Mouse (Mus musculus) small intestine, adult 10 weeks (tissue): Measurements from ENCODE around the gene Castor1. TPM values are rescaled to one million over a fixed set of nuclear protein-coding genes. Genes with fewer than 3 reads are reported as not detected.

ENCODE experiments used
- polyA plus RNA-seq: library from polyadenylated mRNA; stranded (reverse); fragments of 350-450 nt; fragmentation: Illumina TruSeq; extraction: RNeasy Lipid Tissue Mini Kit (QIAGEN cat#74804); gene quantifications from one replicate; pipeline ENCODE4 v1.2.3, GENCODE M21; 2014; ENCODE audit warnings: low replicate concordance

Castor1 gene
- not detected for polyA plus RNA-seq

DNA sequence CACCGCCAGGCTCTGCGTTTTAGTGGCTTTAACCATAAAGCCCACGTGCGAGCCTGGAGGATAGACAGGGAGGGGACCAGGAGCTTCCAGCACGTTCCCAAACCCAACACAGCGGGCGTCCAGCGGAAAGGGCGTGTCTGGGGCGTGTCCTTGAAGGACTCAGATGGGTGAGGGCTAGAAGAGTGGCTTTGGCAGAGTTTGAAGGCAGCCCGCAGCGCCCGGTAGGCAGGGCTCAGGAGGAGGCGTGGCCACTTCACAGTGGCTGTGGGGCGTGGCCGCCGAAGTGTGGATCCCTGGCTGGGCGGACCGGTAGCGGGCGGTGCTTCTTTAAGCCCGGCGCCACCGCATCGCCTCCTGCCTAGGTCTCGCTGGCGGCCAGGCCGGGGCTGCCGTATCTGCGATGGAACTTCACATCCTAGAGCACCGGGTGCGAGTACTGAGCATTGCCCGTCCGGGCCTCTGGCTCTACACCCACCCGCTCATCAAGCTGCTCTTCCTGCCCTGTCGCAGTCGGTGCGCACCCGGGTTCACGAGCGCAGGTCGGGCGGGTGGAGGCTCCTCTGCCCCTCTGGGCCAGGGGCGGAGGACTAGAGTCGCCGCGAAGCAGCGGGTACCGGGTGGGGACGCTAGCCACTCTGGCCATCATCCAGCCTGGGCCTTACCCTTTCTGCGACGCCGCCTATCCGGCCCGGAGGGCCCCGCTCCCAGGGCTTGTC, at the start of gene Castor1:
Castor1 (plus strand) TSS at position 312 of the 716 bp plus-strand sequence.

DNA sequence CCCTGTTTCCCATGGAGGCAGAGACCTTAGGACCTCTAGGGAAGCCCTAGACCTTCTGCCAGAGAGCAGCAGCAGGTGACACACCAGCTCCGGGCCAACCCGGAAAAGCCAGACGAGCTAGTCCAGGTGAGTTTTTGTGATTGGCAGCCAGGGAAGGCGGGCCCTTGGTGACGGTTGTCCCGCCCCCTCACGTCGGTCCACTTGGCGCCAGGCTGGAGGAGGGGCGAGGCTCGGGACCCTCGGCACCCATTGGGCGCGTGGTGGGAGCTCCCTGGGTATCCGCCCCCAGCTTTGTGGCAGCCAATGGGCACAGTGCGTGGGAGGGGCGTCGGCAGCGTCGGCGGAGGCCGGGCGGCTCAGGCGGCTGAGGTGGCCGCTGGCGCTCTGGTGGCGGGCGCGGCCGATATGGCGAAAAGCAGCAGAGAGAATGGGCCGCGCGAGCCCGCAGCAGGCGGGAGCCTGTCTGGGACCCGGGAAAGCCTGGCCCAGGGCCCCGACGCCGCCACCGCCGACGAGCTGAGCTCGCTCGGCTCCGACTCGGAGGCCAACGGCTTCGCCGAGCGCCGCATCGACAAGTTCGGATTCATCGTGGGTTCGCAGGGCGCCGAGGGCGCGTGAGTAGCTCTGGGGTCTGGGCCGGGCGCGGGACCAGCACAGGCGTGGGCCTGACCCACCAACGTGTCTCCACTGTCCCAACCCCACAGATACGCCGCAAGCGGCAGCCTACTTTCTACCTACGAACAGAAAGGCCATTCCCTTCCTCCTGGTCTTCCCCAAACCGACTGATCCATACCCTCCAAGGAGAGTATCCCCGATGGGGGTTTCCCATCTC, 31.3 kb upstream of the Castor1 start, which contains the start of gene Tbc1d10a:
Tbc1d10a (plus strand) TSS at position 304 of the 832 bp plus-strand sequence.

DNA sequence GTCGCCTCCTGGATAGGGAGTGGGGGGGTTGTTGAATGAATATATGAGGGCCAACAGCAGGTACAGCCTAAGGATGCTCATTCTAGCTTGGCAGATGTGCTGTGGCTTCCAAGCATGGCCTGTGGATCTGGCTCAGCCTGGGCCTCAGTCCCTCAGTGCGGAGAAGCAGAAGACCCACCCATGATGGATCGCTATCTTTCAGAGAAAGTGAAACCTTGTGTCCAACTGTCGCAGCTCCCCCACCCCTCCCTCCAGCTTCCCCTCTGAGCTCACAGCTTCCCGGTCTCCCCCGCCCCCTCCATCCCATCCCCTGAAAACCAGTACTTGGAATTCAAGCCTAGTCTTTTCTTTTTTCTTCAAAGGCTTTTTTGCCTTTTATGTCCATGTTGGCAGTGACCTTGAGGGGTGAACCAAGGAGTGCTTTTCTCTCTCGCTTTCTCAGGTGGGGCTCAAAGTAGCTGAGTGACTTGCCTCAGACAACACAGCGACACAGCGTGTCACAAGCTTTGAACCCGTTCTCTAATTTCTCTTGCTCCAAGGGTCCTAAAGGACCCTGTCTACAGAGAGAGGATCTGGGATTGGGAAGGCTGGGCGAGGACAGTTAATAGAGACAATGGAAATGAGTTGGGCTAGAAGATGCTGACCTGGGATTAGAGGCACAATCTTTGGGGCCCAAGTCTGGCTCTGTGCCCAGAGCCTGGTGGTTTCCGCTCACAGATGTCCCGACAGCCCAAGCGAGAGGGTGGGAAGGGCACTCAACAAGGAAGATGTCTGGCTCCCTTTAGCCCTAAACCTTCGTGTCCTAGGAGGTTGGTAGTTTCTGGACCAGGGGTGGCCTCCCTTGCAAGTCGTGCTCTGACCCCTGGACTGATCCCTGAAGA, 17.9 kb downstream of the Castor1 start, which contains the start of gene Osm:
Osm (plus strand) TSS at position 756 of the 881 bp plus-strand sequence.

DNA sequence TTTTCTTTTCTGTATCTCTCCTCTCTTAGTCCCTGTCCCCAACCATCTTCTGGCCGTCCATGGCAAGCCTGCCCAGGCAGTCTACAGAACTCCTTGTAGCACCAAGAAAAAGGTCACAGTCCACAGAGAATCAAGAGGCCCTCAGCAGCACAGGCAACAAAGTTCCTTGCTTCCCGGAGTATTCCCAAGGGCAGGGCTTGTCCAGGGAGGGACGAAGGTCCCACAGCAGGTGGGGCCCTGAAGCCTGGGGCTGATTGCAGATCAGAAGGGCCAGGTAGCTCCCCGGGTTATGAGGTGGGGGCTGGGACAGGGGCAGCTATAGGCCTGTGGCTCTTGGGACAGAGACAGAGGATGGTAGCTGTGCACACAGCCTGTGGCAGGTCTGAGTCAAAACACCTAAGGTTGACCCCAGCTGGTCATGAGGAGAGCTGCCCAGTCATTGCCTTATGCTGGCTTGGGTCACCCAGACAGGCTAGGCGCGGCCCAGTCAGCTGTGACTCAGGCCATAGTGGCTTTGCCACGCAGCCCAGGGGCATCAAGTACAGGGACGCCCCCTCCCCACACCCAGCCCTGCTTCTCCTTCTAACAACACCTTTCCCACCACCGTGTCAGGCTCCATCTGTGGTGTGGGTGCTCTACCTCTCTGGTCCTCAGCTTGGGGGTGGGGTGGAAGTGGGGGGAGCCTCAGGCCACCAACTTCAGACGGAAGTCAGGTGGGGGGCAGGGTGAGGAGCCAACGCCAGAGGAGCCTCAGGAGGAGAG, 39.0 kb downstream of the Castor1 start, which contains the start of gene Lif:
Lif (plus strand) TSS at position 712 of the 762 bp plus-strand sequence.

Other genes with a start within 250 kb of the Castor1 start
- gene 4930556J24Rik, start 241.4 kb upstream of the Castor1 start, polyA plus RNA-seq: not detected
- 0.89 TPM for gene Gal3st1, start 234.6 kb upstream of the Castor1 start, polyA plus RNA-seq
- not detected for gene Sec14l4, start 186.8 kb upstream of the Castor1 start, polyA plus RNA-seq
- not detected for gene Sec14l3, start 153.4 kb upstream of the Castor1 start, polyA plus RNA-seq
- 11.7 TPM for gene Mtfp1, start 122.8 kb upstream of the Castor1 start, polyA plus RNA-seq
- gene Sec14l2, start 94.8 kb upstream of the Castor1 start, polyA plus RNA-seq: 64.0 TPM
- gene Rnf215, start 83.0 kb upstream of the Castor1 start, polyA plus RNA-seq: 2.5 TPM
- gene Ccdc157, start 57.9 kb upstream of the Castor1 start, polyA plus RNA-seq: 1.3 TPM
- gene Sf3a1, start 57.9 kb upstream of the Castor1 start, polyA plus RNA-seq: 9.0 TPM
- not detected for gene Tbc1d10a, start 31.4 kb upstream of the Castor1 start, polyA plus RNA-seq
- gene Osm, start 18.2 kb downstream of the Castor1 start, polyA plus RNA-seq: not detected
- 0.74 TPM for gene Lif, start 39.3 kb downstream of the Castor1 start, polyA plus RNA-seq
- not detected for gene Hormad2, start 222.9 kb downstream of the Castor1 start, polyA plus RNA-seq